Mouse (Mus musculus): Measurements from ENCODE around the gene Txnrd2. TPM values are rescaled to one million over a fixed set of nuclear protein-coding genes. Genes with fewer than 3 reads are reported as not detected.

Txnrd2 gene
- polyA plus RNA-seq, 1 experiment = 7.1 TPM

DNA sequence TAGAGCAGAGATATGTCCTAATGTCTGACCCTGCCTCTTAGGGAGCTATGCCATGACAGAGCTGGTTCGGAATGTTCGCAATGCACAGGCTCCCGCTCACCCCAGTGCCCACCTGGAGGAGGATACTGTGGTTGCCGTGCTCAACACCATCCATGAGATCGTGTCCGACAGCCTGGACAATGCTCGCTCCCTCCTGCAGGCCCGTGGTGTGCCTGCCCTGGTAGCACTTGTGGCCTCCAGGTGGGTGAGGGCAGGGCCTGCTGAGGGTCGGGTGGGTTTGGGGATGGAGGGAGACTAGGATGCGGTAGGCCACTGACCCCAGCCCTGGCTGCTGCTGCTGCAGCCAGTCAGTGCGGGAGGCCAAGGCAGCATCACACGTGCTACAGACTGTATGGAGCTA lies 22.9 kb upstream of the Txnrd2 start:
- Histone ChIP-seq H3K27ac (ENCODE audit: insufficient read depth, low read length) (no peak overlapping the region), H3K9ac (ENCODE audit: low read depth, poor library complexity, severe bottlenecking) (no peak overlapping the region), H3K4me1 (ENCODE audit: control insufficient read depth, insufficient read depth, low read length) (peaks cover 9% of the 10 kb centered on the region), H3K9me3 (replicated peaks; ENCODE audit: control insufficient read depth, insufficient read depth, low read length, poor library complexity, severe bottlenecking) (no peaks in the 10 kb centered on the region), H3K36me3 (ENCODE audit: control insufficient read depth, insufficient read depth, low read length, poor library complexity, severe bottlenecking) (0 out of 2 replicates have a peak, but pooled peaks cover 5% of the 10 kb centered on the region), H3K4me3 (ENCODE audit: low read depth, low read length) (no peak overlapping the region), H3K27me3 (ENCODE audit: control insufficient read depth, insufficient read depth, low read length, poor library complexity, severe bottlenecking) (no peaks in the 10 kb centered on the region)
- TF ChIP-seq CTCF (IDR thresholded peaks at IDR 0.05; ENCODE audit: low read depth, low read length) (no peak), POLR2A (IDR thresholded peaks at IDR 0.05; ENCODE audit: insufficient read depth, low read length) (no peak), EP300 (IDR thresholded peaks at IDR 0.05; ENCODE audit: insufficient read depth, low read depth, low read length) (no peak)

DNA sequence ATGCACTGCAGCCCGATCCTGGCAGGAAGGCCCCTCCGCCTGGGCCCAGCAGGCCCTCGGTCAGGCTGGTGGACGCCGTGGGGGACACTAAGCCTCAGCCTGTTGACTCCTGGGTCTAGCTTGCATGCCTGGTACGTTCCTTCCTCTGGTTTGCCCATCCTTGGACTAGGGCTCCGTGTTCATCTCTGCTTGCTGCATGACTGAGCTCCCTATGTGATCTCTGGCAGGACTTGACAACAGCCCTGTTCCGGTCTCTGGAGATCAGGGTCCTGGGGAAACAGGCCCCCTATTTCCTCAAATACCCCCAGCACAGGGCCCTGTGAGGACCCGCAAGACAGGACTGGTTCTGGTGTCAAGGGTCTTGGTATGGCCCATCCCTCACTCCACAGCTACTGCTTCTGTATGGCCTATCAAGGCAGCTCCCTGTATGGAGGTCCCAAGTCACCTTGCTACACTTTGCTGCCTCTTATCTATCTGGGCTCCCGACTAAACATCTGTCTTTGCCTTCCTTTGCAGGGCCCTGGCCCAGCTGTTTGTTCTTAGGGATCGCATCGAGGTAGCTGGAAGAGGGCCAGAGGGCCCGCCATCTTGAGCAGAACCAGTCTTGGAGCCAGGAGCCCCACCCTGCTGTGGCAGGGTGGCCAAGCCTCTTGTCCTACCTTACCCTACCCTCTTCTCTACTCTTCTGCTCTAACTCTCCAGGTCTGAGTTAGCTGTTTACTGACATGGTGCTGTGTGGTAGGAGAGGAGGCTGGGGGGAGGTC lies 20.9 kb upstream of the Txnrd2 start:
- TF ChIP-seq CTCF (IDR thresholded peaks at IDR 0.05; ENCODE audit: low read depth, low read length) = no peak
- no peak for TF ChIP-seq POLR2A (IDR thresholded peaks at IDR 0.05; ENCODE audit: insufficient read depth, low read length)
- no peak for TF ChIP-seq EP300 (IDR thresholded peaks at IDR 0.05; ENCODE audit: insufficient read depth, low read depth, low read length)
- Histone ChIP-seq H3K9me3 (replicated peaks; ENCODE audit: control insufficient read depth, insufficient read depth, low read length, poor library complexity, severe bottlenecking) (no peaks in the 10 kb centered on the region), H3K4me1 (ENCODE audit: control insufficient read depth, insufficient read depth, low read length) (peaks cover 9% of the 10 kb centered on the region), H3K4me3 (ENCODE audit: low read depth, low read length) (no peak overlapping the region), H3K27ac (ENCODE audit: insufficient read depth, low read length) (no peak overlapping the region), H3K27me3 (ENCODE audit: control insufficient read depth, insufficient read depth, low read length, poor library complexity, severe bottlenecking) (no peaks in the 10 kb centered on the region), H3K36me3 (ENCODE audit: control insufficient read depth, insufficient read depth, low read length, poor library complexity, severe bottlenecking) (0 out of 2 replicates have a peak, but pooled peaks cover 3% of the 10 kb centered on the region), H3K9ac (ENCODE audit: low read depth, poor library complexity, severe bottlenecking) (no peak overlapping the region)

GRCm38 (mm10) chr16:18405876-18406275 lies 20.3 kb upstream of the Txnrd2 start:
- no peak for TF ChIP-seq CTCF (IDR thresholded peaks at IDR 0.05; ENCODE audit: low read depth, low read length)
- TF ChIP-seq POLR2A (IDR thresholded peaks at IDR 0.05; ENCODE audit: insufficient read depth, low read length) = no peak
- TF ChIP-seq EP300 (IDR thresholded peaks at IDR 0.05; ENCODE audit: insufficient read depth, low read depth, low read length) = no peak
- H3K27ac ChIP-seq (ENCODE audit: insufficient read depth, low read length) = no peak overlapping the region
- 0 out of 2 replicates have a peak, but pooled peaks cover 3% of the 10 kb centered on the region for H3K36me3 ChIP-seq (ENCODE audit: control insufficient read depth, insufficient read depth, low read length, poor library complexity, severe bottlenecking)

DNA sequence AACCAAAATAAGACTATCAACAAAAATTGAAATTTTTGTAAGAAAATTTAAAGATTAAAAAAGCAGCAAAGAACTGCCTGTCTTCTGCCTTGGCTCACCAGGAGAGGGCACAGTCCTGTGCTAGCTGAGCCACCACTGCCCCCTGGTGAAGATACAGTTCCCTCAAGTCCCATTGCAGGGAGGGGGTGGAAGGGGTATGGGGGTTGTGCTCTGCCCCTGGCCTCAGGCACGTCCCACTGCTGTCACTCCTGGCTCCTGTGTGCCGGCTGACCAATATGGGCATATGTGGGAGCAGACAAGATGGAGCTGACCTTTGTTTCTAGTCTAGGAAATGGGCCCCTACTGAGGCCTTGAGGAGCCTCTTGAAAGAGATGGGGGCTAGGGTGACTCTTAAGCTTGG lies 19.9 kb upstream of the Txnrd2 start:
- Histone ChIP-seq H3K4me1 (ENCODE audit: control insufficient read depth, insufficient read depth, low read length) (peaks cover under 1% of the 10 kb centered on the region), H3K9ac (ENCODE audit: low read depth, poor library complexity, severe bottlenecking) (no peak overlapping the region), H3K9me3 (replicated peaks; ENCODE audit: control insufficient read depth, insufficient read depth, low read length, poor library complexity, severe bottlenecking) (no peaks in the 10 kb centered on the region), H3K36me3 (ENCODE audit: control insufficient read depth, insufficient read depth, low read length, poor library complexity, severe bottlenecking) (0 out of 2 replicates have a peak, but pooled peaks cover 3% of the 10 kb centered on the region), H3K27me3 (ENCODE audit: control insufficient read depth, insufficient read depth, low read length, poor library complexity, severe bottlenecking) (no peaks in the 10 kb centered on the region), H3K27ac (ENCODE audit: insufficient read depth, low read length) (no peak overlapping the region), H3K4me3 (ENCODE audit: low read depth, low read length) (no peak overlapping the region)
- TF ChIP-seq CTCF (IDR thresholded peaks at IDR 0.05; ENCODE audit: low read depth, low read length) (peak; percentile 86), POLR2A (IDR thresholded peaks at IDR 0.05; ENCODE audit: insufficient read depth, low read length) (no peak)

More at GRCm38 (mm10) chr16:18405876-18406275, 20.3 kb upstream of the Txnrd2 start:
- Histone ChIP-seq H3K27me3 (ENCODE audit: control insufficient read depth, insufficient read depth, low read length, poor library complexity, severe bottlenecking) (no peaks in the 10 kb centered on the region), H3K4me3 (ENCODE audit: low read depth, low read length) (no peak overlapping the region), H3K9ac (ENCODE audit: low read depth, poor library complexity, severe bottlenecking) (no peak overlapping the region), H3K4me1 (ENCODE audit: control insufficient read depth, insufficient read depth, low read length) (peaks cover 5% of the 10 kb centered on the region), H3K9me3 (replicated peaks; ENCODE audit: control insufficient read depth, insufficient read depth, low read length, poor library complexity, severe bottlenecking) (no peaks in the 10 kb centered on the region)

DNA sequence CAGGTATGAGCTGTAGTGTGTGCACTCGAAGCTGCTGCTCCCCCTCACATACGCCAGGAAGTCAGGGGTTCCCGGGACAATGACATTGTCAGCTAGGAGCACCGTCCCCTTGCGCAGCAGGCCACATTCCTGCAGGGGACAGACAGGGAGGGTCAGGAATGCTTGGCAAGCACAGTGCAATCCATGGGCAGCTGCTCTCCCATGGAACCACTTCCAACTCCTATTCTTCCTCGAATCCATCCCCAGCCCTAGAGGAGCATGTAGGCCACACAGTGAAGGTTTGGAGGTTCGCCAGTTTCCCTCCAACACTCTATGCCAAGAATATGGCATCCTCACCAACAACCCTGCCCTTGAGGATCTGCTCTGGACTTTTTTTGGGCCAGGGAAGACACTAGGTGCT lies 18.3 kb upstream of the Txnrd2 start:
- Histone ChIP-seq H3K27ac (ENCODE audit: insufficient read depth, low read length) (no peak overlapping the region), H3K9me3 (replicated peaks; ENCODE audit: control insufficient read depth, insufficient read depth, low read length, poor library complexity, severe bottlenecking) (no peaks in the 10 kb centered on the region), H3K4me1 (ENCODE audit: control insufficient read depth, insufficient read depth, low read length) (no peaks in the 10 kb centered on the region), H3K9ac (ENCODE audit: low read depth, poor library complexity, severe bottlenecking) (no peak overlapping the region), H3K27me3 (ENCODE audit: control insufficient read depth, insufficient read depth, low read length, poor library complexity, severe bottlenecking) (no peaks in the 10 kb centered on the region), H3K36me3 (ENCODE audit: control insufficient read depth, insufficient read depth, low read length, poor library complexity, severe bottlenecking) (0 out of 2 replicates have a peak, but pooled peaks cover 3% of the 10 kb centered on the region), H3K4me3 (ENCODE audit: low read depth, low read length) (no peak overlapping the region)
- TF ChIP-seq CTCF (IDR thresholded peaks at IDR 0.05; ENCODE audit: low read depth, low read length) = no peak
- no peak for TF ChIP-seq EP300 (IDR thresholded peaks at IDR 0.05; ENCODE audit: insufficient read depth, low read depth, low read length)
- TF ChIP-seq POLR2A (IDR thresholded peaks at IDR 0.05; ENCODE audit: insufficient read depth, low read length) = no peak

GRCm38 (mm10) chr16:18409776-18410175 lies 16.4 kb upstream of the Txnrd2 start:
- Histone ChIP-seq H3K4me3 (ENCODE audit: low read depth, low read length) (no peak overlapping the region), H3K27me3 (ENCODE audit: control insufficient read depth, insufficient read depth, low read length, poor library complexity, severe bottlenecking) (no peaks in the 10 kb centered on the region), H3K4me1 (ENCODE audit: control insufficient read depth, insufficient read depth, low read length) (no peaks in the 10 kb centered on the region), H3K9ac (ENCODE audit: low read depth, poor library complexity, severe bottlenecking) (no peak overlapping the region), H3K9me3 (replicated peaks; ENCODE audit: control insufficient read depth, insufficient read depth, low read length, poor library complexity, severe bottlenecking) (no peaks in the 10 kb centered on the region), H3K36me3 (ENCODE audit: control insufficient read depth, insufficient read depth, low read length, poor library complexity, severe bottlenecking) (no peaks in the 10 kb centered on the region), H3K27ac (ENCODE audit: insufficient read depth, low read length) (no peak overlapping the region)
- TF ChIP-seq EP300 (IDR thresholded peaks at IDR 0.05; ENCODE audit: insufficient read depth, low read depth, low read length) = no peak
- TF ChIP-seq POLR2A (IDR thresholded peaks at IDR 0.05; ENCODE audit: insufficient read depth, low read length) = no peak
- TF ChIP-seq CTCF (IDR thresholded peaks at IDR 0.05; ENCODE audit: low read depth, low read length) = no peak
